Mouse (Mus musculus) testis, postnatal 14 days (tissue): ENCODE measurements around the gene Stil.

ENCODE experiments used
- DNase-seq: peaks from one replicate; pipeline ENCODE4 v3.0.0; 2021; ENCODE audit warnings: low spot score

Gene Stil

DNA sequence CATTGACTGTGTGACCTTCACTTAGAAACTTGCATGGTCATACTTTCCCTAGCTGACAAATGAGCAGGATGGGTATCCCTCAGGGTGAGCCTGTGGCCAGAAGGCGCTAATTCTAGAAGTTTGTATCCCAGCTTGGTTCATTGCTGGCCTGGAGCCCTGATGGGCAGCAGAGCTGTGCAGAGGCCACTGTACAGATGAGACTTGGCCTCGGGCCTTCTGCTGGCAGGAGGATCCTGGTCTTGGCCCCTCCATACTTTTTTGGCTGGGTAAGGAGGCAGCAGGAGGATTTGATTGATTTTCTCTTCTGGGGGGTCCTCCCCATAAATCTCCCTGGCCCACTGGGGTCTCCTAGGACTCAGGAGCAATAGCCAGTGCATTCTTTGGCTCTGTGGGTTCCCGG is 83.1 kb downstream of the Stil start:
- no peak for DNase-seq

DNA sequence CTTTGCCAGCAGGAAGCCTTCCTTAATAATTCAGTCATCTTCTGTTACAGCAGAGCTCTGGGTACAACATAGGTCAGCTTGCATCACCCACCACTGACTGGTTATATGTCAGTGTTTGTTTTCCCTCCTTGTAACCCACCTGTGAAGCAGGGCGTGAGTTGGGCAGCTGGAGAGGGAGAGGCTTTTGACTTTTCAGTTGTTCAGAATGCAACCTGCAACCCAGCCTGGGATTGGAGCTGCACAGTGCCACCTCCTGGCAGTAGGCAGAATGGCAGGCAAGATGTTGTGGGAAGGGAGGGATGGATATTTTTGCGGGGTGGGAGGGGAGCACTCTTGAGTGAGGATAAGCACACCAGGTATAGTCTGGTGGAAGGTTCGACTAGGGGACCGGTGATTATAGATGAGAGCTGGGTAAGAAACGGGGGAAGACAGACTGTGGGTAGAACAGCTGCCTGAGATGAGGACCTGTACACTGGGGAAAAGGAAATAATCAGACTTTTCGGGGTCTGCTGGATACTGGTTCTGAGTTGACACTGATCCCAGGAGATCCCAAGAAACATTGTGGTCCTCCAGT is 85.7 kb downstream of the Stil start:
- DNase-seq: peak; percentile 27

DNA sequence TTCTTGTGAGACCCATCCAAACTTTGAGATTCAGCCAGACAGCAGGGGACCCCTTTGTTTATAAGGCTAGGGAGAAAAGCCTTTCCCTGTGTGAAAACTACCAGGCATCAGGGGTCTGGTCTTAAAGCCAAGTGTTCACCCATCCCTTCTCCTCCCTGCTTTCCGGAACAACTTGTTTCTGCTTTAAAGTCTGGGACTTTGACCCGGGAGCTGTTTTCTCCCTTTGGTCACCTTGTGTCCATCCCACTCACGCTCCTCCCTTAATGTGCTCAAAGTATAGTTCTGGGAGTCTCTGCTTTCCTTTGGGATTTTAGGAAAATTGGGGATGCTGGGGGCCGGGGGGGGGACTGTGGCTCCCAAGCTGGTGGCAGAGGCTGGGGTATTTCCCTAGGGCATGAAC is 86.3 kb downstream of the Stil start:
- no peak for DNase-seq

GRCm38 (mm10) chr4:115086763-115087415 is 86.9 kb downstream of the Stil start:
- DNase-seq: no peak

DNA sequence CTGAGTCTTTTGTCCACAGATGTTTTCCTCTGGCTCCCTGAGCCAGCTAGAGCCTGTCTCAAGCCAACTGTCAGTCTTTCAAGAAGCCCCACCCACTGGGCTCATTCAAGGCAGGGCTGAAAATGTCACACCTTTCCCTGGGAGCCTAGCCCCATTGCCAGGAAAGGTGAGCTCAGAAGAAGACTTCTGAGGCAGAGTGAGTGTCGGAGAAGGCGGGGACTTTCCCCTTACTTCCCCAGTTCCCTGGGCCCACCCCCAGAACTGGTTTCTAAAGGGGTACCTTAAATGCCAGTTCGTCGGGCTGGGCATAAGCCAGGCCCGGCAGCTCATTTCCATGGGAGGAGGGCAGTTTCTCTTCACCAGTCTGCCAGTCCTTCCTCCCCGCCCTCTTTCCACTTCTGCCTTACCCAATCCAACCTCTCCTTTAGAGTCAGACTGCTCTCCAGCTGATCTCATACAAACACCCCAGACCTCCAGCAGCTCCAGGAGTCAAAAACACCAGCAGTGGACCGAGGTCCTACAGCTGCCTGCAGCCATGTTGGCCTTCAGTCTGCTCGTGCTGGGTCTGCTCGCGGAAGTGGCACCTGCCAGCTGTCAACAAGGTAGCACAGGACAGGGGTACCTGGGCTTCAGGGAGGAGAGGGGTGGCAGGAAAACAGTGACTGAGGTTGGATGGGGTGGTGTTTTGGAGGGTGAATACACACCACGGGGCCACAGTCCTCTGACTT is 88.8 kb downstream of the Stil start, which contains the start of gene Pdzk1ip1:
Gene Pdzk1ip1, plus strand, starts transcription at position 98 of the 728 bp plus-strand sequence.
- DNase-seq: no peak

- no peak for DNase-seq
Observed at GRCm38 (mm10) chr4:115090592-115090991, 90.6 kb downstream of the Stil start.

GRCm38 (mm10) chr4:115091806-115092205 is 91.8 kb downstream of the Stil start:
- no peak for DNase-seq
